Mouse (Mus musculus) testis, adult 2 months (tissue): Measurements from ENCODE around the gene Taf15. TPM values are rescaled to one million over a fixed set of nuclear protein-coding genes. Genes with fewer than 3 reads are reported as not detected.

ENCODE experiments used
- H3K27ac ChIP-seq: fragments of 200-500 bp; 2 replicates; pipeline ENCODE4 v1.5.1; 2012; ENCODE audit warnings: low read depth, low read length; ENCODE audit not compliant: control insufficient read depth, insufficient read depth
- H3K27me3 ChIP-seq: fragments of 200-500 bp; 2 replicates; pipeline ENCODE4 v1.6.1; 2012; ENCODE audit warnings: mild to moderate bottlenecking, low read length, moderate library complexity; ENCODE audit not compliant: control insufficient read depth, insufficient read depth
- H3K36me3 ChIP-seq: fragments of 200-500 bp; 2 replicates; pipeline ENCODE4 v1.6.1; 2012; ENCODE audit warnings: mild to moderate bottlenecking, low read length; ENCODE audit not compliant: control insufficient read depth, insufficient read depth
- H3K4me1 ChIP-seq: fragments of 200-500 bp; 2 replicates; pipeline ENCODE4 v1.6.1; 2012; ENCODE audit warnings: low read length; ENCODE audit not compliant: control insufficient read depth, insufficient read depth
- H3K4me3 ChIP-seq: fragments of 200-500 bp; 2 replicates; pipeline ENCODE4 v1.5.1; 2012; ENCODE audit warnings: low read depth, mild to moderate bottlenecking, low read length, moderate library complexity, mixed read lengths; ENCODE audit not compliant: control insufficient read depth
- CTCF ChIP-seq: fragments of 200-500 bp; IDR thresholded peaks from 2 replicates; pipeline ENCODE4 v1.5.1; 2012; ENCODE audit warnings: low read depth, mild to moderate bottlenecking, inconsistent platforms, low read length, moderate library complexity; ENCODE audit not compliant: control insufficient read depth, insufficient read depth, insufficient replicate concordance
- POLR2A ChIP-seq: fragments of 200-500 bp; IDR thresholded peaks from 2 replicates; pipeline ENCODE4 v1.6.1; 2012; ENCODE audit warnings: low read depth, mild to moderate bottlenecking, inconsistent platforms, low read length, moderate library complexity; ENCODE audit not compliant: control insufficient read depth
- polyA plus RNA-seq: library from polyadenylated mRNA; depleted of rRNA; stranded (reverse); fragments of >200 nt; gene quantifications from 2 replicates; pipeline ENCODE4 v1.2.3, GENCODE M21; 2012

Taf15 gene
- polyA plus RNA-seq, 1 experiment, result 49.6 TPM

GRCm38 (mm10) chr11:83522075-83522474, 49.2 kb downstream of the Taf15 start, which contains the start of gene Heatr9:
TSS of gene Heatr9 (minus strand) at chr11:83522175.
- TF ChIP-seq CTCF (no peak), POLR2A (no peak; the same call in 1 of the 2 replicates)
- peak within 1 kb of the TSS; percentile 63 for H3K4me3 ChIP-seq

GRCm38 (mm10) chr11:83529024-83529423, 56.1 kb downstream of the Taf15 start:
- no peak for TF ChIP-seq CTCF
- no peak for TF ChIP-seq POLR2A
- no peak overlapping the region for H3K4me3 ChIP-seq
- no peaks in the 10 kb centered on the region for H3K27me3 ChIP-seq
- H3K4me1 ChIP-seq, result no peaks in the 10 kb centered on the region; the same call in 1 of the 2 replicates
- H3K27ac ChIP-seq, result no peak overlapping the region
- no peaks in the 10 kb centered on the region; the same call in 1 of the 2 replicates for H3K36me3 ChIP-seq

More at GRCm38 (mm10) chr11:83522075-83522474, 49.2 kb downstream of the Taf15 start, which contains the start of gene Heatr9:
- H3K27me3 ChIP-seq, result no peaks in the 10 kb centered on the region
- H3K27ac ChIP-seq, result no peak within 1 kb of the TSS; the same call in 1 of the 2 replicates
- H3K4me1 ChIP-seq, result no peaks in the 10 kb centered on the region
- H3K36me3 ChIP-seq, result no peaks in the 10 kb centered on the region; the same call in 1 of the 2 replicates

GRCm38 (mm10) chr11:83530360-83530759, 57.5 kb downstream of the Taf15 start, which contains the start of gene Ccl5:
TSS of gene Ccl5 (minus strand) at chr11:83530518.
- Histone ChIP-seq H3K27me3 (no peaks in the 10 kb centered on the region), H3K36me3 (no peaks in the 10 kb centered on the region; the same call in 1 of the 2 replicates), H3K4me1 (no peaks in the 10 kb centered on the region; the same call in 1 of the 2 replicates), H3K27ac (no peak within 1 kb of the TSS), H3K4me3 (no peak within 1 kb of the TSS)
- no peak for TF ChIP-seq CTCF
- no peak for TF ChIP-seq POLR2A

- Histone ChIP-seq H3K4me3 (no peak overlapping the region), H3K27ac (no peak overlapping the region), H3K4me1 (no peaks in the 10 kb centered on the region; the same call in 1 of the 2 replicates), H3K36me3 (no peaks in the 10 kb centered on the region; the same call in 1 of the 2 replicates), H3K27me3 (no peaks in the 10 kb centered on the region)
- no peak for TF ChIP-seq POLR2A
- no peak for TF ChIP-seq CTCF
Observed at GRCm38 (mm10) chr11:83533192-83533591, 60.3 kb downstream of the Taf15 start.

GRCm38 (mm10) chr11:83534143-83534542, 61.3 kb downstream of the Taf15 start:
- Histone ChIP-seq H3K4me3 (no peak overlapping the region), H3K27ac (no peak overlapping the region), H3K27me3 (no peaks in the 10 kb centered on the region), H3K36me3 (no peaks in the 10 kb centered on the region; the same call in 1 of the 2 replicates), H3K4me1 (no peaks in the 10 kb centered on the region; the same call in 1 of the 2 replicates)
- TF ChIP-seq CTCF, result no peak
- TF ChIP-seq POLR2A, result no peak

- H3K27me3 ChIP-seq, result no peaks in the 10 kb centered on the region
- no peaks in the 10 kb centered on the region for H3K36me3 ChIP-seq
- H3K4me1 ChIP-seq, result no peaks in the 10 kb centered on the region
- H3K4me3 ChIP-seq, result no peak overlapping the region
- H3K27ac ChIP-seq, result no peak overlapping the region
- no peak for TF ChIP-seq CTCF
- TF ChIP-seq POLR2A, result no peak
Observed at GRCm38 (mm10) chr11:83534609-83535423, 61.9 kb downstream of the Taf15 start.

GRCm38 (mm10) chr11:83536831-83537230, 63.9 kb downstream of the Taf15 start:
- Histone ChIP-seq H3K4me3 (no peak overlapping the region), H3K36me3 (no peaks in the 10 kb centered on the region), H3K27ac (no peak overlapping the region), H3K27me3 (no peaks in the 10 kb centered on the region), H3K4me1 (no peaks in the 10 kb centered on the region)
- TF ChIP-seq POLR2A (no peak), CTCF (no peak)
